Mouse (Mus musculus) CH12F3 (cell line): ENCODE results near the gene Scarb2.

Experiments
- in situ Hi-C: fragments of 300-500 bp; cut with MboI; formaldehyde crosslinking; loops from 2 replicates; pipeline ENCODE4 v1.14.3; 2020; ENCODE audit warnings: low sequenced_read_pairs

Gene Scarb2

DNA sequence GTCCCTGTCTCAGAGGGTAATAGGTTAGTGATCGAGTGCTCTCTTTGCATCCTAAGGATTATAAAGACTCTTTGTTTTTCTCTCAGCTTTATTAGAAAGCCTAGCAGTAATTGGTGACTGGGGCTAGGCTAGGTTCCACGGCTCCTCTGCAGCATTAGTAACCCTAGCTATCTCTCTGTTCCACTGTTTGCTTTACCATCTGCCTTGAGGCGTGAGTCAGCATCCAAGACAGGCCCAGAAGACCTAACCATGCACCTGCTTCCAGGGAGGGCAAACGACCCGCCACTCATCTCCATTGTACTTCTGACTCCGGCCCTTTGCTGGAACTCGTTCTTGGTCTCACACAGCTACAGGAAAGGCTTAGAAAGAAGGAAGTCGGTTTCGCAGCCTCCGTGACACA lies 112.8 kb downstream of the Scarb2 start:
- in situ Hi-C loops: no loop called here

DNA sequence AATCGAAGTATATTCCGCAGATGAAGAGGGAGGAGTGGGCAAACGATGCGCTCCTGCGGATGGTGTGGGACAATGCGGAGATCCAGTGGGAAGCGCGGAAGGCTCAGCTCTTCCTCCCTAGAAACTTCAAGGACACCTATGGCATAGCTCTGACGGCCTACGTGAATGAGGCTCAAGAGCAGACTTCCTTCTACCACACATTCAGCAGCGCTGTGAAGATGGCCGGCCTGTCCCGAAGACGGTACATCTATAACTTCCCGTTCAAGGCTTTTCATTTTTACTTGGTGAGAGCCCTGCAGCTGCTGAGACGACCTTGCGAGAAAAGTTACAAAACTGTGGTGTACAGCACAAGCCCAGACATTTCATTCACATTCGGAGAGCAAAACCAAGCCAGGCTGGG lies 114.1 kb downstream of the Scarb2 start:
- in situ Hi-C loops: no loop called here
